In genomic region chr2:151636015-151636402, GRCm38 (mm10) we compare ENCODE assay signal across 21 mouse cellular contexts. TPM values are rescaled to one million over a fixed set of nuclear protein-coding genes. Genes with fewer than 3 reads are reported as not detected.
DNase-seq lines count a peak whose midpoint lies in the region; ATAC-seq and TF ChIP-seq lines count a peak whose summit lies in the region.
"Had no signal": no experiment of that assay in that cellular context is flagged by ENCODE, and none has a peak within 500 bp of the region (broad histone marks: within the 10 kb centered on the region; RNA-seq: fewer than 3 reads in every experiment).

No protein-coding gene starts in this region.

- no peak overlapping the region for H3K27ac ChIP-seq in intestine, postnatal 0 days (ENCODE audit: low read depth, low read length)
- H3K27ac ChIP-seq in intestine, embryonic 15.5 days, result no peak overlapping the region
- peak overlapping the region; percentile 37 for H3K27ac ChIP-seq in left cerebral cortex, adult 2 months
- H3K27ac ChIP-seq: embryonic facial prominence, embryonic 12.5 days; forebrain, embryonic 13.5 days; forebrain, embryonic 15.5 days had no signal

- no peak for TF ChIP-seq POLR2A in lung, adult 2 months (IDR thresholded peaks at IDR 0.05; ENCODE audit: borderline replicate concordance, extremely low read depth, low read depth, low read length)

- intact Hi-C loops in left cerebral cortex, adult 2 months (cut with DNase I), result no loop called here

- peaks cover 10% of the 10 kb centered on the region; the same call in 1 of the 2 replicates for H3K27me3 ChIP-seq in intestine, postnatal 0 days (replicated peaks; ENCODE audit: control insufficient read depth, insufficient read depth, low read length)
- H3K27me3 ChIP-seq in intestine, embryonic 15.5 days (replicated peaks), result peaks cover 5% of the 10 kb centered on the region; the same call in 1 of the 2 replicates
- H3K27me3 ChIP-seq: forebrain, embryonic 15.5 days had no signal

- H3K9me3 ChIP-seq in intestine, postnatal 0 days (ENCODE audit: control insufficient read depth), result no peaks in the 10 kb centered on the region
- no peaks in the 10 kb centered on the region for H3K9me3 ChIP-seq in intestine, embryonic 15.5 days
- H3K9me3 ChIP-seq: embryonic facial prominence, embryonic 12.5 days; forebrain, embryonic 13.5 days; forebrain, embryonic 15.5 days had no signal

- no peak for TF ChIP-seq CTCF in intestine, postnatal 0 days (IDR thresholded peaks at IDR 0.05; ENCODE audit: low read depth)
- TF ChIP-seq CTCF in left cerebral cortex, adult 2 months (IDR thresholded peaks at IDR 0.05), result no peak
- TF ChIP-seq CTCF in lung, adult 2 months (IDR thresholded peaks at IDR 0.05; ENCODE audit: insufficient read depth, low read length), result no peak

- no peak overlapping the region for H3K9ac ChIP-seq in intestine, postnatal 0 days (ENCODE audit: low read depth, low read length)
- H3K9ac ChIP-seq in intestine, embryonic 15.5 days, result no peak overlapping the region
- H3K9ac ChIP-seq: embryonic facial prominence, embryonic 12.5 days; forebrain, embryonic 13.5 days; forebrain, embryonic 15.5 days; forebrain, postnatal 0 days had no signal

- WGBS in intestine, postnatal 0 days, result 77% methylated on average over 2 of the region's 2 CpGs
- 84% methylated on average over 2 of the region's 2 CpGs for WGBS in intestine, embryonic 15.5 days
- WGBS in lung, adult 2 months, result 68% methylated on average over 2 of the region's 2 CpGs

- ATAC-seq in intestine, postnatal 0 days, result no peak
- ATAC-seq in intestine, embryonic 15.5 days, result no peak
- peak; percentile 68 for ATAC-seq in granulocyte monocyte progenitor cell, adult 5-6 weeks (replicated peaks; ENCODE audit: poor library complexity, severe bottlenecking)
- ATAC-seq in megakaryocyte progenitor cell, adult 5-6 weeks (replicated peaks; ENCODE audit: poor library complexity), result peak; percentile 70; the same call in 1 of the 2 replicates
- ATAC-seq: forebrain, embryonic 13.5 days; forebrain, embryonic 15.5 days; forebrain, postnatal 0 days had no signal

- H3K4me3 ChIP-seq in intestine, postnatal 0 days (ENCODE audit: low read depth, low read length), result no peak overlapping the region
- no peak overlapping the region for H3K4me3 ChIP-seq in intestine, embryonic 15.5 days (replicated peaks)
- H3K4me3 ChIP-seq in left cerebral cortex, adult 2 months, result no peak overlapping the region
- no peak overlapping the region for H3K4me3 ChIP-seq in lung, adult 2 months (replicated peaks; ENCODE audit: extremely low read depth, low read depth, low read length)
- H3K4me3 ChIP-seq: embryonic facial prominence, embryonic 12.5 days; forebrain, embryonic 13.5 days; forebrain, embryonic 15.5 days had no signal

- peak overlapping the region; percentile 52; the same call in 1 of the 2 replicates for H3K4me2 ChIP-seq in intestine, postnatal 0 days (replicated peaks; ENCODE audit: low read depth)
- H3K4me2 ChIP-seq in intestine, embryonic 15.5 days (replicated peaks), result no peak overlapping the region
- H3K4me2 ChIP-seq: embryonic facial prominence, embryonic 12.5 days; forebrain, embryonic 13.5 days; forebrain, embryonic 15.5 days had no signal

- DNase-seq in left cerebral cortex, adult 2 months (ENCODE audit: extremely low spot score in 1 of 2, low spot score in 2 of 2), result no peak
- no peak for DNase-seq in left cerebral cortex, adult 18-20 months (ENCODE audit: low spot score in 2 of 2)
- no peak for DNase-seq in lung, adult 2 months
- no peak for DNase-seq in kidney, adult 18-20 months
- DNase-seq: adrenal gland, postnatal 14 days; cerebellum, postnatal 25 days; embryo, embryonic 11 days had no signal

- no peaks in the 10 kb centered on the region for H3K36me3 ChIP-seq in intestine, postnatal 0 days (ENCODE audit: control insufficient read depth, insufficient read depth)
- no peaks in the 10 kb centered on the region for H3K36me3 ChIP-seq in intestine, embryonic 15.5 days
- H3K36me3 ChIP-seq: embryonic facial prominence, embryonic 12.5 days; forebrain, embryonic 15.5 days had no signal

- no peaks in the 10 kb centered on the region for H3K4me1 ChIP-seq in intestine, postnatal 0 days (replicated peaks; ENCODE audit: control insufficient read depth, insufficient read depth, low read length)
- H3K4me1 ChIP-seq in intestine, embryonic 15.5 days (replicated peaks), result peaks cover 7% of the 10 kb centered on the region; the same call in 1 of the 2 replicates
- H3K4me1 ChIP-seq in lung, adult 2 months (ENCODE audit: control insufficient read depth, insufficient read depth, low read length), result no peaks in the 10 kb centered on the region

RNA-seq across cellular contexts. Expression of gene Snph, which starts 3.6 kb away (rescaled TPM):
- polyA plus RNA-seq in intestine, postnatal 0 days (2015; fragmentation: Nextera tagmentation; extraction: Ambion mirVana), result 0.60 and 0.89 TPM in 2 replicates
- 2.0 TPM in 2 replicates for polyA plus RNA-seq in intestine, embryonic 15.5 days (2015; fragmentation: Nextera tagmentation; extraction: Ambion mirVana)
- 100 to 1,000 TPM; 328 to 329 TPM for total RNA-seq in left cerebral cortex, adult 2 months (2021)
- total RNA-seq in left cerebral cortex, adult 18-20 months (2021), result 100 to 1,000 TPM; 311 to 313 TPM
- total RNA-seq in granulocyte monocyte progenitor cell, adult 5-6 weeks (2014; fragmentation: Nextera tagmentation), result not detected in 2 replicates
- total RNA-seq in granulocyte monocyte progenitor cell, adult 5-6 weeks (2017), result not detected in 2 replicates
- total RNA-seq in megakaryocyte progenitor cell, adult 5-6 weeks (2015), result not detected in 2 replicates
- not detected in 2 replicates for total RNA-seq in megakaryocyte progenitor cell, adult 5-6 weeks (2017)
- polyA plus RNA-seq in lung, adult 2 months (2012; rRNA removed), result 0.64 and 1.1 TPM in 2 replicates
- total RNA-seq: MEL had no signal
- polyA plus RNA-seq: C2C12 had no signal

RNA-seq across cellular contexts. Expression of gene Rad21l, which starts 32.3 kb away (rescaled TPM):
- polyA plus RNA-seq in intestine, postnatal 0 days (2015; fragmentation: Nextera tagmentation; extraction: Ambion mirVana), result 0.09 TPM in 1 of 2 replicates, not detected in the other
- not detected in 2 replicates for polyA plus RNA-seq in intestine, embryonic 15.5 days (2015; fragmentation: Nextera tagmentation; extraction: Ambion mirVana)
- 1 to 10 TPM in 1 of 2 experiments, under 1 TPM in 1; 0.75 to 1.2 TPM for total RNA-seq in left cerebral cortex, adult 2 months (2021)
- 1 to 10 TPM in 1 of 2 experiments, under 1 TPM in 1; 0.93 to 1.7 TPM for total RNA-seq in left cerebral cortex, adult 18-20 months (2021)
- not detected in 2 replicates for total RNA-seq in granulocyte monocyte progenitor cell, adult 5-6 weeks (2014; fragmentation: Nextera tagmentation)
- not detected in 2 replicates for total RNA-seq in granulocyte monocyte progenitor cell, adult 5-6 weeks (2017)
- not detected in 2 replicates for total RNA-seq in megakaryocyte progenitor cell, adult 5-6 weeks (2015)
- total RNA-seq in megakaryocyte progenitor cell, adult 5-6 weeks (2017), result not detected in 2 replicates
- not detected in 2 replicates for polyA plus RNA-seq in lung, adult 2 months (2012; rRNA removed)
- total RNA-seq: adrenal gland, adult 2 months; adrenal gland, postnatal 14 days; adrenal gland, postnatal 36 days; MEL had no signal
- polyA plus RNA-seq: adrenal gland, adult 2 months; C2C12; embryonic facial prominence, embryonic 12.5 days; embryonic facial prominence, embryonic 14.5 days; forebrain, embryonic 11.5 days; forebrain, embryonic 13.5 days had no signal

Comparison
In these comparisons a context has a peak if more than half of its experiments do, and no peak if none do; other contexts are left out.
1. ATAC-seq: peak in granulocyte monocyte progenitor cell, adult 5-6 weeks (single experiment) and megakaryocyte progenitor cell, adult 5-6 weeks (single experiment); none in intestine, postnatal 0 days (single experiment) and intestine, embryonic 15.5 days (single experiment).
2. RNA of gene Snph, which starts 3.6 kb away (total RNA-seq): 328 to 329 TPM in left cerebral cortex, adult 2 months and 311 to 313 TPM in left cerebral cortex, adult 18-20 months; not detected in granulocyte monocyte progenitor cell, adult 5-6 weeks and not detected in megakaryocyte progenitor cell, adult 5-6 weeks; every median in the first group is over 100 times any median in the second.